Mouse (Mus musculus) midbrain, embryonic 13.5 days (tissue): ENCODE measurements around the gene Kdelr2. TPM values are rescaled to one million over a fixed set of nuclear protein-coding genes. Genes with fewer than 3 reads are reported as not detected.

Experiments used
- ATAC-seq: fragments of 200-750 bp; cut with Nextera tagmentation; 2 replicates; pipeline ENCODE4 v1.8.0; 2017; ENCODE audit warnings: mild to moderate bottlenecking, moderate TSS enrichment, moderate library complexity
- H3K27ac ChIP-seq: fragments of 300-500 bp; sonication (generic); 2 replicates; pipeline ENCODE4 v1.5.1; 2015; ENCODE audit warnings: inconsistent platforms, mild to moderate bottlenecking, moderate library complexity
- H3K27me3 ChIP-seq: fragments of 300-500 bp; sonication (generic); 2 replicates; pipeline ENCODE4 v1.6.1; 2015; ENCODE audit warnings: mild to moderate bottlenecking, inconsistent platforms
- H3K36me3 ChIP-seq: fragments of 300-500 bp; sonication (generic); 2 replicates; pipeline ENCODE4 v1.6.1; 2015; ENCODE audit warnings: mild to moderate bottlenecking, inconsistent platforms
- H3K4me1 ChIP-seq: fragments of 300-500 bp; sonication (generic); replicated peaks from 2 replicates; pipeline ENCODE4 v1.6.1; 2015; ENCODE audit warnings: inconsistent platforms
- H3K4me2 ChIP-seq: fragments of 300-500 bp; sonication (generic); replicated peaks from 2 replicates; pipeline ENCODE4 v1.6.1; 2015; ENCODE audit warnings: moderate library complexity, mild to moderate bottlenecking, inconsistent platforms
- H3K4me3 ChIP-seq: fragments of 300-500 bp; sonication (generic); replicated peaks from 2 replicates; pipeline ENCODE4 v1.5.1; 2015; ENCODE audit warnings: mild to moderate bottlenecking, inconsistent platforms
- H3K9ac ChIP-seq: fragments of 300-500 bp; sonication (generic); replicated peaks from 2 replicates; pipeline ENCODE4 v1.6.1; 2015; ENCODE audit warnings: mild to moderate bottlenecking, inconsistent platforms
- H3K9me3 ChIP-seq: fragments of 300-500 bp; sonication (generic); 2 replicates; pipeline ENCODE4 v1.6.1; 2016; ENCODE audit warnings: mild to moderate bottlenecking, inconsistent platforms
- WGBS: fragments of 180-500 bp; shearing (Covaris S2); methylation state at CpG from one replicate; pipeline ENCODE4 v1.1.7; 2015; 5-methylcytosine and 5-hydroxymethylcytosine counted together
- polyA plus RNA-seq: library from polyadenylated mRNA; unstranded; fragments of >200 nt; fragmentation: Nextera tagmentation; extraction: Ambion mirVana; gene quantifications from 2 replicates; pipeline ENCODE4 v1.2.1, GENCODE M21; 2015

The Kdelr2 gene
- polyA plus RNA-seq, 1 experiment from 2014 or later: 138 TPM

DNA sequence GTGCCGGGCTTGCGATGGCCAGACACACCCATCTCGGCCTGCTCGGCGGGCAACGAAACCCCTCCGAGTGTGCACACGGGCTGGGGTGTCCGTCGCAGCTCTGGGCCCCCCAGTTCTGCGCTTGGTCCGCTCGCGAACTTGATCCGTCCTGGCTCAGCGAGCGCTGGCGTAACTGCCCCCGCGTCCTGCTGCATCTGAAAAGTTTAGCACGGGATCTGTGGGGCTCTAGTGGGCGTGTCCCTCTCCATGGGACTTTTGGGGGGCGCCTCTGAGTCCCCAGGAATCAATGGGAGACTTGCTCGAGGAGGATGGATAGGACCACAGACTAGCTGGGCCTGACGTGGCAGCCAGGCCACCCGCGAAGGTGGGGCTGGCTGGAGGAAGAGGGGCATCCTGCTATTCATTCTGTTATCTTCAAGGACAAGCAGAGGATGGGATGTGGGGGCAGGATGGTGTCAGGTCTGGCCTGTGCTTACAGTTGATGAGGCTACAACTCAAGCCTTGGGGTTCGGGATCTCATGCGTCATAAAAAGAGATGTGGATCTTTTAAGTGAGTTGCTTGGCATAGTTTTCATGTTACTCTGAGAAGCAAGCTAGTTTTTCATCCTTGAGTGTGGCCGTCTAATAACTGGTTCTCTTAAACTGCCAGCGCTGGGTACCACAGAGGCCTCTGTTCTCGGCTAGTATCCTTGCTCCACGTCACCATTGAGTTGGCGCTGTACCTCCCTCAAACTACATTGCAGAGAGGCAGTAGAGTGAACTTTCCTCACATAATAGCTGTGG is 701 bp downstream of the Kdelr2 start:
- Histone ChIP-seq H3K4me1 (peaks cover 29% of the 10 kb centered on the region), H3K36me3 (peaks cover 17% of the 10 kb centered on the region; the same call in 1 of the 2 replicates), H3K27me3 (no peaks in the 10 kb centered on the region), H3K9ac (peak overlapping the region; percentile 93), H3K27ac (peak overlapping the region; percentile 77), H3K4me2 (peak overlapping the region; percentile 91), H3K4me3 (peak overlapping the region; percentile 98), H3K9me3 (no peaks in the 10 kb centered on the region)
- ATAC-seq: no peak; the same call in 1 of the 2 replicates
- 6% methylated on average over 34 of the region's 34 CpGs for WGBS

DNA sequence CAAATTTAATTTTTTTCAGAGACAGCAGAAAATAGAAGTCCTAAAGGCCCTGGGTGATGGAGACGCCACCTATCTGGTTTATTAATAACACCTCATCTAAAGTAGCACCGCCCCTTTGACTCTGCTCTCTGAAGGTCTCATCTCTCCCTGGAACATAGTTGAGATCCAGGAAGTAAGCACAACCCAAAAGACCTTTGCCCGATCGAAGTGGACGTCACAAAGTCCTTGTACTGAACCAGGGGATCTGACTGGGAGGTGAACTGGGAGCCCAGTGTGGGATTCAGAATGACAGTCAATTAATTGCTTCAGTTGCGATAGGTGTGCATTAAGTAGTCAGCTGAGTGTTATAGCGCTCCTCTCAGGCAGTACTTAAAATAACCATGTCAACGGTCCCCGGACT is 1.6 kb downstream of the Kdelr2 start:
- peak overlapping the region; percentile 91; the same call in 1 of the 2 replicates for H3K4me2 ChIP-seq

DNA sequence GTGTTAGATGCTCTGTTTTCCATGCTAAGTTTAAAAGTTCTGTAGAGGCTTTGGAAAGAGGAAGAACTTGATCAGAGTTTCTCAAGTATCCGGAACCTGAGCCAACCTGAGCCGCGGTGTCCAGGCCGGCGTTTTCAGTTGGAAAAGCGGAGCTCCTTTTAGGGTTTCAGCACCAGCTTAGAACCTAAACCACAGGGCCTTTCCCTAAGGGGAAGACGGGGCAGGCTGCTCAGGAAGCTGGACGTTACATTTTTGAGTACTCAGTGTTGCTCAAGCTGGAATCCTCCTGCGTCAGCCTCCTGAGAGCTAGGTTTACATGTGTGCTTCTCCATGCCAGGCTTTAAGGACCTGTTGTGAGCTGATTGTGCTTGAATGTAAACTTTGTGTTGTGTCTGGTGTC is 2.9 kb downstream of the Kdelr2 start:
- 97% methylated on average over 9 of the region's 9 CpGs for WGBS
- no peak for ATAC-seq
- Histone ChIP-seq H3K36me3 (peaks cover 17% of the 10 kb centered on the region; the same call in 1 of the 2 replicates), H3K4me2 (no peak overlapping the region), H3K27ac (no peak overlapping the region), H3K4me1 (peaks cover 32% of the 10 kb centered on the region), H3K9me3 (no peaks in the 10 kb centered on the region), H3K27me3 (no peaks in the 10 kb centered on the region), H3K4me3 (no peak overlapping the region), H3K9ac (no peak overlapping the region)

More for the DNA sequence above, 1.6 kb downstream of the Kdelr2 start:
- peaks cover 30% of the 10 kb centered on the region for H3K4me1 ChIP-seq
- H3K36me3 ChIP-seq: peaks cover 17% of the 10 kb centered on the region; the same call in 1 of the 2 replicates
- H3K4me3 ChIP-seq: peak overlapping the region; percentile 98; the same call in 1 of the 2 replicates
- no peaks in the 10 kb centered on the region for H3K9me3 ChIP-seq
- H3K27me3 ChIP-seq: no peaks in the 10 kb centered on the region
- H3K9ac ChIP-seq: no peak overlapping the region
- ATAC-seq: no peak
- WGBS: 90% methylated on average over 9 of the region's 9 CpGs
- no peak overlapping the region for H3K27ac ChIP-seq

DNA sequence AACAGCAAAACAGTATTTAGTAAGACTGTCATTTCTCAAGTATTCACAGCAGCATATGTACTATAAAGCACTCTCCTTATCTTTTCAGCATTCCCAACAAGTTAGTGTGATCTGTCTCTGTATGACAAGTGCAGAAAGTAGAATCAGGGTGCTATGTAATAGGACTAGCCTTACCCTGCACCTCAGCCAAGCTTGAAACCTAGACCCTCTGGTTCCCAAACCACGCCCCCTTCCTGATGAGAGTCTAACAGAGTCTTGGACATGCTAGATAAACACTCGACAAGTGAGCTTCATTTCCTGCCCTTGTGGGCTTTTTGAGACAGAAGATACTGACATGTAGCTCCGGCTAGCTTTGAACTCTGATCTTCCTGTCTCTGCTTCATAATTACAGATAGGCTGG is 5.6 kb downstream of the Kdelr2 start:
- H3K27ac ChIP-seq: no peak overlapping the region
- no peak for ATAC-seq
- no peaks in the 10 kb centered on the region for H3K27me3 ChIP-seq
- 88% methylated on average over 3 of the region's 3 CpGs for WGBS
- no peaks in the 10 kb centered on the region for H3K9me3 ChIP-seq
- peaks cover 21% of the 10 kb centered on the region for H3K4me1 ChIP-seq
- no peak overlapping the region for H3K4me2 ChIP-seq
- H3K9ac ChIP-seq: no peak overlapping the region
- no peak overlapping the region for H3K4me3 ChIP-seq
- H3K36me3 ChIP-seq: peaks cover 33% of the 10 kb centered on the region

GRCm38 (mm10) chr5:143410841-143411395 is 7.3 kb downstream of the Kdelr2 start:
- Histone ChIP-seq H3K9ac (no peak overlapping the region), H3K4me3 (no peak overlapping the region), H3K4me1 (peaks cover 4% of the 10 kb centered on the region; the same call in 1 of the 2 replicates), H3K27ac (no peak overlapping the region), H3K36me3 (peaks cover 44% of the 10 kb centered on the region), H3K4me2 (no peak overlapping the region), H3K27me3 (no peaks in the 10 kb centered on the region), H3K9me3 (no peaks in the 10 kb centered on the region)
- WGBS: 84% methylated on average over 4 of the region's 4 CpGs
- ATAC-seq: no peak

- peaks cover 56% of the 10 kb centered on the region for H3K36me3 ChIP-seq
- 90% methylated on average over 4 of the region's 4 CpGs for whole genome bisulfite sequencing
Measured at GRCm38 (mm10) chr5:143421484-143421883, 17.8 kb downstream of the Kdelr2 start.

DNA sequence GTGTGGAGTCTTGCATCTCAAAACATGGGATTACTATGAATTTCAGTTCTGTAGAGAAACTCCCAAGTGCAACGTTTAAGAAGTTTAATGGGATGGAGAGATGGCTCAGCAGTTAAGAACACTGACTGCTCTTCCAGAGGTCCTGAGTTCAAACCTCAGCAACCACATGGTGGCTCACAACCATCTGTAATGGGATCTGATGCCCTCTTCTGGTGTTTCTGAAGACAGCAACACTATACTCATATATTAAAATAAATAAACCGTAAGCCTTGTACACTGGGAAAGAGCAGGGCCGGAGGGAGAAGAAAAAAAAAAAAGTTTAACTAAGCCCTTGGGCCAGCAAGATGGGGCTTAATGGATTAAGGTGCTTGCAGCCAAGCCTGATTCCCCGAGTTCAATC is 19.4 kb downstream of the Kdelr2 start:
- H3K4me1 ChIP-seq: no peaks in the 10 kb centered on the region
- H3K27me3 ChIP-seq: no peaks in the 10 kb centered on the region
- no peak for ATAC-seq
- H3K9ac ChIP-seq: no peak overlapping the region
- 82% methylated on average over 4 of the region's 4 CpGs for WGBS
- H3K36me3 ChIP-seq: peaks cover 42% of the 10 kb centered on the region
- no peak overlapping the region for H3K27ac ChIP-seq
- H3K4me2 ChIP-seq: no peak overlapping the region
- no peaks in the 10 kb centered on the region for H3K9me3 ChIP-seq
- no peak overlapping the region for H3K4me3 ChIP-seq

More at GRCm38 (mm10) chr5:143421484-143421883, 17.8 kb downstream of the Kdelr2 start:
- no peaks in the 10 kb centered on the region for H3K4me1 ChIP-seq
- no peak overlapping the region for H3K4me2 ChIP-seq
- no peaks in the 10 kb centered on the region for H3K27me3 ChIP-seq
- no peak overlapping the region for H3K4me3 ChIP-seq
- H3K9me3 ChIP-seq: no peaks in the 10 kb centered on the region
- no peak overlapping the region for H3K27ac ChIP-seq
- no peak for ATAC-seq
- H3K9ac ChIP-seq: no peak overlapping the region

- no peaks in the 10 kb centered on the region for H3K27me3 ChIP-seq
- peaks cover 32% of the 10 kb centered on the region for H3K36me3 ChIP-seq
- H3K4me3 ChIP-seq: no peak overlapping the region
- no peaks in the 10 kb centered on the region for H3K4me1 ChIP-seq
- WGBS: 35% methylated on average over 6 of the region's 6 CpGs
- no peaks in the 10 kb centered on the region for H3K9me3 ChIP-seq
- no peak overlapping the region for H3K9ac ChIP-seq
- no peak overlapping the region for H3K4me2 ChIP-seq
- no peak for ATAC-seq
- H3K27ac ChIP-seq: no peak overlapping the region
Measured at GRCm38 (mm10) chr5:143423899-143424519, 20.4 kb downstream of the Kdelr2 start.

DNA sequence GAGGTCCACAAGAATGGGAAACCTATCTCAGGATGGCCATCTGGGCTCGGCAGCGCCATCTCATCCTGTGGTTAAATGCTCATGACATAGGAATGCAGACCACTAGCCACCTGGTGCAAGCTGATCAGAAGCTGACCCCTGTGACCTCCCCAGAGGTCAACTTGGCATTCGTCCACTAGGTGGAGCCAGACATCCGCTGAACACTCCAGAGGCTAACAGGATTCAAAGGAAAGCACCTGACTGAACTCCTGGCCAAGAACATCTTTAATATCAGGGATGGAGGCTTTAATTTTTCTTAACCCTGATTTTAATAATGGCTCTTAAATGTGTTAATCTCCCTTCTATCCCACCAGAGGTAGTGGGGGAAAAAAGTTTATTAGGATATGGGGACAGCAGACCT is 30.8 kb downstream of the Kdelr2 start:
- Histone ChIP-seq H3K4me3 (no peak overlapping the region), H3K9me3 (no peaks in the 10 kb centered on the region), H3K4me1 (no peaks in the 10 kb centered on the region), H3K27me3 (no peaks in the 10 kb centered on the region), H3K36me3 (no peaks in the 10 kb centered on the region), H3K27ac (no peak overlapping the region), H3K9ac (no peak overlapping the region), H3K4me2 (no peak overlapping the region)
- 10% methylated on average over 4 of the region's 4 CpGs for WGBS
- ATAC-seq: no peak

DNA sequence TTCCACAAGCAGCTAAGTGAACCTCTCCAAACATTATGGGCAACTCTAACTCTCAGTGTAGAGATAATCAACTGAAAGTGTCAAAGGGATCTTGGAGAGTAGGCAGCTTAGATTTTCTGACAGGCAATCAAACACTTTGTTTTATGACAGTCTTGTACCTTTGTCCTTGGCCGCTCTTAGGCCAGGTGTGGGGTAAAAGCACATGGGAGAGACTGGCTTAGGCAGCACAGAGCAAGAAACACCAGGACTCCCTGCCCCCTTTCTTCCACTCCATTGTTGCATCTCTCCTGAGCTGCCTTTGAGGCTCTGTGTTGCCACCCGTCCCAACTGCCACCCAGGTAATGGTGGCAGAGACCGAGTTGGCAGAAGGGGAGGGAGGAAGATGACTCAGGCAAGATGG is 37.7 kb downstream of the Kdelr2 start:
- H3K4me1 ChIP-seq: no peaks in the 10 kb centered on the region
- no peak overlapping the region for H3K4me2 ChIP-seq
- no peak overlapping the region for H3K4me3 ChIP-seq
- no peaks in the 10 kb centered on the region for H3K36me3 ChIP-seq
- no peak overlapping the region for H3K27ac ChIP-seq
- ATAC-seq: no peak
- H3K9me3 ChIP-seq: no peaks in the 10 kb centered on the region
- 66% methylated on average over 3 of the region's 3 CpGs for WGBS
- no peaks in the 10 kb centered on the region for H3K27me3 ChIP-seq
- no peak overlapping the region for H3K9ac ChIP-seq

DNA sequence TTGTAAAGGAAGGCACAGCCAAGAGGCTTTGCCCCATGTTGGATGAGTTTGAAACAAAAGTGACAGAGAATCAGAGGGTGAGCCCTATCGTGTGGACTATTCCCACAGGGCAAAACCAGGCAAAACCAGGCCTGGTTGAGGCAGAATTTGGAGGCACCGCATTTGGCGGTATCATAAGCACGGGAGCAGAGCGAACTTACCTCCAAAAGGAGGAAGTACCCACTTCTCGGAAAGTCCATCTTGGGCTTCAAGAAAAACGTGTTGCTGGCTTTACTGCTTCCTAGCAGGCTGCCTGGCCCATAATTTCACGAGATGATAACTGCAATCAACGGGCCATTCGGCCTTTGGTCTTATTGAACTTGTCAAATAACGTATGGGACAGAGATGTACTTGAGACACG is 38.1 kb downstream of the Kdelr2 start:
- Histone ChIP-seq H3K4me1 (no peaks in the 10 kb centered on the region), H3K9me3 (no peaks in the 10 kb centered on the region), H3K36me3 (no peaks in the 10 kb centered on the region), H3K9ac (no peak overlapping the region), H3K4me2 (no peak overlapping the region), H3K27me3 (no peaks in the 10 kb centered on the region), H3K27ac (no peak overlapping the region), H3K4me3 (no peak overlapping the region)
- WGBS: 84% methylated on average over 12 of the region's 12 CpGs
- no peak for ATAC-seq

DNA sequence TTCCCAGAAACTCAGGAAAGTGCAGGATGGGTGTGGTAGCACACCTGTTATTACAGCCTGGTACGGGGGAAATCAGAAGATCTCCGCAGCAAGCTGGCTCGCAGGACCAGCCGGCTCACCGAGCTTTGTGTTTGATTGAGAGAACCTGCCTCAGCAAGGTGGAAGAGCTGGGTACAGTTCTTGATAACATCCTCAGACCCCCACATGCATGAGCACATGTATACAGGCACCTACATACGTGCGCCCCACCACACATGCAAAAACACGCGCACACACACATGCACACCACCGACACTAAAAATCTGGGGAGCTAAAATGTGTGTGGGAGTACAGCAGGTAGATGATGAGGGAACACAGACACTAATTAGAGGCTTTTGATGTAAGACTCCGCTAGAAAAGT is 60.0 kb downstream of the Kdelr2 start:
- H3K27ac ChIP-seq: peak overlapping the region; percentile 68; the same call in 1 of the 2 replicates
- WGBS: 81% methylated on average over 11 of the region's 11 CpGs

More for the DNA sequence above, 60.0 kb downstream of the Kdelr2 start:
- H3K4me1 ChIP-seq: peaks cover 23% of the 10 kb centered on the region
- peak overlapping the region; percentile 81 for H3K9ac ChIP-seq
- ATAC-seq: 0 out of 2 replicates have a peak, but pooled peaks have one; percentile 7
- peak overlapping the region; percentile 81 for H3K4me2 ChIP-seq
- H3K4me3 ChIP-seq: peak overlapping the region; percentile 76
- 0 out of 2 replicates have a peak, but pooled peaks cover 5% of the 10 kb centered on the region for H3K27me3 ChIP-seq
- H3K9me3 ChIP-seq: no peaks in the 10 kb centered on the region
- H3K36me3 ChIP-seq: peaks cover 18% of the 10 kb centered on the region
